Mouse (Mus musculus): ENCODE data around the gene Rnf186.
"Not testable (repeated sequence)": the region's sequence is repeated elsewhere in the genome, so short reads cannot be mapped to it uniquely, and the experiment has no call there.

The Rnf186 gene

DNA sequence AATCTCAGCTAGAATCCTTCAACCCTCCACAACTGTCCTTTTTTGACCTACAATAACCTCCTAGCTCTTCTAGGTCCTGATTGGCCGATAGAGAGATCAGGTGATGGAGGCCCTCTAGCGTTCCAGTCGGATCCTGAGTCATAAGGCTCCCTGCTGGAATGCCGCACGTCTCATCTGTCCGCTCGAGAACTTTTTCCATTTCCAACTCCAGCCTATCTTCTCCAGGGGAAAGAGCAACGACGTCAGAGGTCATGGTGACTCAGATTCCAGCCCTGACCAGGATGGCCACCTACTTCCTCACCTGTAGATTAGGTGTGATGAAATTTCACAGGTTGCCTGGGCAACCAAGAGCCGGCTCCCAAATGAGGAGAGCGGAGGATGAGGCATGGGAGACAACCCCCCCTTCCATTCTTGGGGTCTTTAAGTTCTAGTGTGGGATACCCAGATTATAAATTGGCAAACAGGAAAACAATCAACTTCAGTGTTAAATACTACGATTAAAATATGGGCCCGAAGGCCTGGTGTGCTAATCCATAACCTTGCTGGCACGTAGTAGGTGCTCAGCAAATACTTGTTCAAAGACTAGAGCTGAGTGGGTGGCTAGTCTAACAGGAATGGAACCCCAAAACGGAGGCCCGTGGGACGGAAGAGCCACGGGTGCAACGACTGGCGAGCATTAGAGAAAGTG, 5.4 kb downstream of the Rnf186 start:
- peak; percentile 82 to 92 for DNase-seq

DNA sequence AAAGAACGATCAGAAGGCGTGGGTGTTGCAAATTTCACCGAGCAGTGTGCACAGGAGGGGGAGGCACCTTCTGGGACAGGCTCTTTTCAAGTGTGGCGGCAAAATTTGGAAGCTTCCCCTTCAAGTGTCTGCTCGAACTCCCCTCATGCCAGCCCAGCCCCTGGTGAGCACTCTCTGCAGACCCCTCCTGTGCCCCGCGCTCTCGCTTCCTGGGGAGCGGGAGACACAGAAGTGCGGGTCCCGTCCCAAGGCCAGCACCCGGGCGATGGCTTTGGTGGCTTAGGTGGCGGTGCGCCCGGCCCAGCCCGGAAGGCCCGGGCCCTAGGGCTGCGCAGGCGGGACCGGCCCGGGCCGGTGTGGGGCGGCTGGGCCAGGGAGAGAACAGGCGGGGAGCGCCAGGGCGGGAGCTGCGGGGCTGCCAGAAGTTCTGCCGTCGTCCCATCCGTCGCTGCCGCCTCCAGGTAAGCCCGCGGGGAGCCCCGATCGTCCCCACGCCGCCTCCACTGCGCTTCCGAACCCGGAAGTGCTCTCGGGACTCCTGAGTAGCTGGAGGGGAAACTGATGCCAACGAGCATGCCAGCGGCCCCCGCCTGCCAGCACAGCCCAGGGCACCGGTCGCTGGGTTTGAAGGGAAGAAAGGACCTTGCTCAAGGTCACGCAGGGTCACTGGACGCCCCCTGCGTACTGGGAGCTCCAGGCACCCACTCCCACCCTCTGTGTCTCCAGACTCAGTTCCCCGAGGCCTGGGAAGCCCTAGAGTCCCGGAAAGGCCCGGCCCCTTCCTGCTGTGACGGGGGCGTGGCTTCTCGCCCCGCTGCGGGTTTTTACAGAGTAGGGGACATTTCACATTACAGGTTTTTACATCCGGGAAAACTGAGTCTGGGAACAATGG, 6.2 kb downstream of the Rnf186 start, which contains the start of gene Tmco4:
Gene Tmco4 (plus strand): TSS at position 62 of the 892 bp plus-strand sequence.
- DNase-seq, result peak; percentile 84 to 92

DNA sequence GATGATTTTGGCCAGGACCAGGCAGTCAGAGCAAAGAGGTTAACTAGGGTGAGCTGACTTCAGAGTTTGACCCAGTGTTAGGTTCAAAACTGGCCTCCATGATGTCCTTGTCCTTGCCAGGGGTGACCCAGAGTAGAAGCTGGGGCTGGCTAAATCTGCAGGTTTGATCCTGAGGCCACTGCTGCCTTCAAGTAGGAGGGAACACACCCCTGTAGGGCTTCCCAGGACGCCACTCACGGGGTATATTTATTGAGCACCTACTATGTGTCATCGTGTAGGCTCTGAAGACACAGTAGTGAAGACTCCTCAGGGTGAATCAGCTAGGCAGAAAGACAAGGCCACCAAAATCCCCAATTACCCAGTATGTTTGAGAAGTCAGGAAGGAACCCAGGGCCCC, 6.8 kb downstream of the Rnf186 start:
- DNase-seq, result peak in 1 of 2 experiments; percentile 22

DNA sequence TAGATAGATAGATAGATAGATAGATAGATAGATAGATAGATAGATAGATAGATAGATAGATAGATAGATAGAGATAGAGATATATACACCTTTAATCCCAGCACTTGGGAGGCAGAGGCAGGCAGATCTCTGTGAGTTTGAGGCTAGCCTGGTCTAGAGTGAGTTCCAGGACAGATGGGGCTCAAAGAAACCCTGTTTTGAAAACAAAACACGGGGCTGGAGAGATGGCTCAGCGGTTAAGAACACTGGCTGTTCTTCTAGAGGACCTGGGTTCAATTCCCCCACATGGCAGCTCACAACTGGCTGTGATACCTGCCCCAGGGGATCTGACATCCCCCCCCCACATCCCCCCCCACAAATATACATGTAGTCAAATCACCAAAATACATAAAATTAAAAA, 7.6 kb downstream of the Rnf186 start:
- not testable (repeated sequence) for DNase-seq

DNA sequence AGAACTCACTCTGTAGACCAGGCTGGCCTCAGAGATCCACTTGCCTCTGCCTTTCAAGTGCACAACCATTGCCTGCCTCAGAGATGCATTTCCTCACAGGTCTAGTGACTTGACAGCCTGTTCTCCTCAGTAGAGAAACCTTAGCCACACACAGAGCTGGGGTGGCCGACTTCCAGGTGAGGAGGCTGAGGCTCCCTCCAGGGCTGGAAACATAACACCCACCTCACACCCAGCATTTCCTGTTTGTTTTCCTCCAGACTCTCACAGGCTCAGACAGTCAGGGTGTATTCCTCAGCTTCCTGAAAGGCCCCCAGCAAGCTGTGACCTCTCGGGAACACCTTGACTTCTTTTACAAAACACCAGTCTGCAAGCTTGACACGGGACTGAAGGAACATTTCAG, 8.3 kb downstream of the Rnf186 start:
- DNase-seq, result peak; percentile 25 to 58

DNA sequence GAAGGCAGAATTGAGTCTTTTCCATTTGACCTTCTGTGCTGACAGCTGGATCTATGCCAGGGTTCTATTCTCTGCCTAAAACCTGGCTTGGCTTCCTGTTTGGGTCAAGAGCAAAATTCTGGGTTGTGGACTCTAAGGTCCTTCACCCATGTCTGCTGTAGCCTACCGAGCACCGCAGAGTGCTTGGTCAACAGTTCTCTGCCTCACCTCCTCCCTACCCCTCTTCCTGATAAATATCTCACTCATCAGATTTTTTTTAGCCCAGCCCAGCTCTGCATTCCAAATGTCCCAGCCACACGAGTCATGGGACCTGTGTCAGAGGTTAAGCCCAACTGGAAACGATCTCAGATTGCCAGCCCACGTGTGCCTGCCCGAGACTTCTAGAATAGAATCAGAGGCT, 9.1 kb downstream of the Rnf186 start:
- peak; percentile 77 to 90 for DNase-seq

DNA sequence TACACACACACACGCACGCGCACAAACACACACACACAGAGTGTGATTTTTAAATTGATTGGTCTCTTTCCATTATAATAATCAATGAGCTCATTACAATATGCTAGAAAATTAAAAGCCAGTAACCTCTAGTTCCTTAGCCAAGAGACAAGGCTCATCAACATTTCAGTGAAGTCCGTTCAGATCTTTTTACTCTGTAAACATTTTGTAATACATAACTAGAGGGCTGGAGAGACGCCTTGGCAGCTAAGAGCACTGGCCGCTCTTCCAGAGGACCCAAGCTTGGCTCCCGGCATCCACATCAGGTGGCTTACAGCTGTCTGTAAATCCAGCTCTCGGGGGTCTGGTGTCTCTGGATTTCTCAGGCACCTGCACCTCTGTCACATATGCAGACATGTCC, 13.1 kb downstream of the Rnf186 start:
- DNase-seq, result no peak

DNA sequence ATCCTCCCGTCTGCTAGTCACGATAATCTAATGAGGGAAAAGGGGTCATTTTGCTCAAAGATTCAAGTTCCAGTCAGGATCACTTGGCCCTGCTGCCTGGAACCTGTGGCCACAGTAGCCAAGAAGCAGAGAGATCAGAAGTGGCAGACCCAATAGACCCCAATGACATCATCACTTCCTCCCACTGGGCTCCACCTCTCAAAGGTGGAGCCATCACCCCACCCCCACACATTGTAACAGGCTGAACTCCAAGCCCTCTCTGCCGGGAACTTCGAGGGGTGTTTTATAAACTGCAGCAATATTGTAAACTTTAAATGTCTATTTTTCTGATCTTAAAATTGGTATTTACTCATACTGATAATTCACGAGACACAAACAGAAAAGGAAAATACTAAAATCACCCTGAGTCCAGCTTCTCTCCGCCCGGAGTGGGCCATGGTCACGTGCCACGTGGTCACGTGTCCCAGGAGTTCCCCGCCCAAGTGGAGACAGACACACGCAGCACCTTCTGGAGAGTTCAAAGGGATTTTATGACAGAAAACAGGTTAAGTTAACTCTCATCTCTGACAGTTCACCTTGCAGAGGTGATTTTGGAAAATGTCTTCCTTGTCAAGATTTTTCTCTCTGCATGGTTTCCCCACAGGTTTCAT, 14.0 kb downstream of the Rnf186 start:
- peak; percentile 36 to 62 for DNase-seq

DNA sequence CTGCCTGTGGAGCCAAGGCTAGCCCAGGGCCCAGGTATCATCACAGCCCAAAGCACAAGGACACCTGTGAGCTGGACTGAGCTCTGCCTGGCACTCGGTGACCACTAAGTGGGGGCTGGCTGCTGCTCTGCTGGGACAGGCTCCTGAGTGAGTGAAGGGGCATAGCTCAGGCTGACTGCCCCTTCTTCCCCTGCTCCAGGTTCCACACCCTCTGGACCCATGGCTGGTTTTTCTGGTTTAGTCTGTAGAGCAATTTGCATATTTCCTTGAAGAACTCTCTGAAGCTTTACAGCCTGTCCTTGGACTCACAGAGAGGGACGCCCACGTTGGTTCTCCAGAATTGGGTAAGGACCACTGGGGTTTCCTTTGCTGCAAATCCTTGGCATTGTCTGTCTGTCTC, 16.5 kb downstream of the Rnf186 start:
- no peak for DNase-seq

DNA sequence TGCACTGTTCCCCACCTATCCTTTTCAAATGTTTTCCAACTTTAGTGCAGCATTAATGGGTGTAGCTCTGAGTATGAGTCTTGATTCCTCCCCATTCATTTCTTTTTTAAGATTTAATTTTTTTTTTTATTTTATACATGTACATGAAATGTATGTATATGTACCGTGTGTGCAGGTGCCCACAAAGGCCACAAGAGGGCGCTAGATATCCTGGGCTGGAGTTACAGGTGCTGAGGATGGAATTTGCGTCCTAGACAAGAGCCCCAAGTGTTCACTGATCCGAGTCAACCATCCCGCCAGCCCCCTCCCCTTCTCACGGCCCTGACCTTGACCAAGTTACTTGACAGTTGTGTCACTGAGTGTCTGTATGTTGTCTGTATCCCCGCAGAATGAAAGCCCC, 17.8 kb downstream of the Rnf186 start:
- no peak for DNase-seq

DNA sequence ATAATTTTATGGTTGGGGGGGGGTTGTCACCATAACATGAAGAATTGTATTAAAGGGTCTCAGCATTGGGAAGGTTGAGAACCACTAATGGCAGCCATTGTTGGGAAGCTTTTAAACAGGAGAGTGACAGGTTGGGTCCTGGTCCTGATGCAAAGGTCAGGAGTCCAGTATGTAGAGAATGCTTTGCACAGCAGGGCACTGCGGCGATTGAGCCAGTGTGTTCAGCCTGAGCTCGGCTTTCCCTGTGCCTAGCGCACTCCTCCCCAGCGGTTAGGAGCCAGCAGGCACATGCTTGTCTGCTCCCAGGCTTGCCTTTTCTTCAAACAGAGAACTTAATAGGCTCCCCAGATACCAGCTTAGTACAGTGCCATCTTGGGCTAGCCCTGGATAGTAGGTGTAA, 19.4 kb downstream of the Rnf186 start:
- no peak for DNase-seq

DNA sequence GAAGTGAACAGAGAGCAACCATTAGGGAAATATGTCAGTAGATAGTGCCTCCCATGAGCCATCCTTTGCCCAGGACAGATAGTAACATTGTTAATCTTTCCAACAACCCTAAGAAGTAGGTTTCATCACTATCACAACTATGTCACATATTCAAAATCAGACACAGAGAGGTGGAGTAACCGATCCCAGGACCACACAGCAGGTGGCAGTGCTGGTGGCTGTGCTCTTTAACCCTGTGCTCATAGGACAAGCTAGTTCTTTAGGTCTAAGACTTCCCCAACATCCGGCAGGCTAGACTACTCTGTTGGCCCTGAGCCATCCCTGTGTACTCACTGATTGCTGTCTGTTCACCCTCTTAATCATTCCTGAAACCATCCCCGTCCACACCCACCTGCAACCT, 27.5 kb downstream of the Rnf186 start:
- no peak for DNase-seq

DNA sequence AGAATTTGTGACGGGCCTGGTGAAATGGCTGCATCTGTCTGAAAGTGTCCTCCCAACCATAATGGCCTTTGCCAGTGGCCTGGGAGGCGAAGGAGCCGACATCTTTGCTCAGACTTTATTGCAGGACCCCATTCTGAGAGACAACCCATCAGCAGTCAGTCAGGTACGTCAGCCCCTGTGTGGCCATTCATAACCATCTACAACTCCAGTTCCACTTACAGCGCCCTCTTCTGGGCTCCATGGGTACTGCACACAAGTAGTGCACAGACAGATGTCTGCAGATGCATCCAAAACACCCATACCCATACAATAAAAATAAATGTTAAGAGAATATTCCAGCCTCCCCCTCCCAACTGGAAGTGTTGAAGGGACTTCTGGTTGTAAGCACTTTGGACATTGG, 29.5 kb downstream of the Rnf186 start:
- DNase-seq, result peak in 1 of 2 experiments; percentile 36

DNA sequence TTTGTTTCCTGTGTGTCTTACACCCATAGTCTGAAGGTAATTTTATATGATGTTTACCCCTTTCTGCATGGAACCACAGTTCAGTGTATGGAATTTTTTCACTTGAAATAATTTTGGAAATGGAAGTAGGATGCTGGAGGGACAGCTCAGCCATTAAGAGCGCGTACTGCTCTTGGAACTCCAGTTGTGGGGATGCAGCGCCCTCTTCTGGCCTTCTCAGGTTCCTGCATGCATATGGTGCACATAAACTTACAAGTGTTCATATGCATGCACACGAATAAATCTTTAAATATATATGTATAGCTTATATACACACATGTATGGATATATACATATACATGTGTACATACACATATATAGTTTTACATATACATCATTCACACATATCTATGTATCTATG, 30.2 kb downstream of the Rnf186 start:
- DNase-seq, result no peak

DNA sequence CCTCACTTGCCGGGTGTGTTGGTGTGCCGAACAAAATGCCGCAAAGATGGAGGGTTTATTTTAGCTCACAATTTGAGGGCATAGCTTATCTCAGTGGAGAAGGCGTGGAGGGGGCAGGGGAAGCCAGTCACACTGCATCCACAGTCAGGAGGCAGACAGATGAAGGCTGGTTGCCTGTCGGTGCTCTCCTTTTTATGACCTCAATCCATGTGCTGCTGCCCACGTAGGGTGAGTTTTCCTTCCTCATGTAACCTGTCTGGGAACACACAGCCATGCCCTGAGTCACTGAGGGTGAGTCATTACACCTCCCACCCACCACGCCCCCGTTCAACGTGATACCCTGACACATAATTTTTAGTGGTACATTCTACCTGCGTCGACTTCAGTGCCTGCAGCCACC, 31.7 kb downstream of the Rnf186 start:
- no peak for DNase-seq

DNA sequence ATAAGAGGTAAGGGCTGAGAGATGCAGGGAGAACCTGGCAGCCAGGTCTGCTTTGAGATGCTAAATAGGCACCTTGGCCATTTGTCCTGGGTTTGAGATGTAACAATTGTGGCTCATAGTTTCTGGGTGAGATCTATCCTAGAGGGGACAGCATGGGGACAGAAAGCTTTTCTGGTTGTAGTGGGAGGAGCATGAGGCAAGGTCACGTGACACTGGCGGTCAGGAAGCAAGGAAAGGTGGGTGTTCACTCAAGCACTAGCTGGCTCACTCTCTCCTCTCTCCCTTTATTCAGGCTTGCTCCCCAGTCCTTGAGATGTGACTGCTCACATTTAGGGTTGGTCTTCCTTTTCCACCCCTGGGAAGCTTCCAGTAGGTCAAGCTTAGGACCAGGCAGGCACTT, 34.1 kb downstream of the Rnf186 start:
- no peak for DNase-seq

DNA sequence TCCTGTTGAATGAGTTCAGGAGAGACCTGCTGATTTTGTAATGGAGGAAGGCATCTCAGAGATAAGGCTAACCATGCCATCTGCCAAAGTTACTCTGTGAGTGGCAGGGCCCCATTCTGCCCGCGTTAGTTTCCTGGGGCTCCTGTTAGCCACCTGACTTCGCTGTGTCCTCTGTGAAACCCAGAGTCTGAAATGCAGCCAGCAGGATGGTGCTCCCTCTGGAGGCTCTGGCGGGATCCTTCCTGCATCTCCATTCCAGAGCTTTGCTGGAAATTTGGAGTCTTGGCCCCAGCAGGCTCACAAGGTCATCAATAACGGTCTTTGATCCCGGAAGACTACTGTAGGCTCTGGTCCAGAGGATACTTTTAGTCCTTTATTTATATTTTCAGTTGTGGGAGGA, 34.5 kb downstream of the Rnf186 start:
- DNase-seq, result peak; percentile 54 to 61

DNA sequence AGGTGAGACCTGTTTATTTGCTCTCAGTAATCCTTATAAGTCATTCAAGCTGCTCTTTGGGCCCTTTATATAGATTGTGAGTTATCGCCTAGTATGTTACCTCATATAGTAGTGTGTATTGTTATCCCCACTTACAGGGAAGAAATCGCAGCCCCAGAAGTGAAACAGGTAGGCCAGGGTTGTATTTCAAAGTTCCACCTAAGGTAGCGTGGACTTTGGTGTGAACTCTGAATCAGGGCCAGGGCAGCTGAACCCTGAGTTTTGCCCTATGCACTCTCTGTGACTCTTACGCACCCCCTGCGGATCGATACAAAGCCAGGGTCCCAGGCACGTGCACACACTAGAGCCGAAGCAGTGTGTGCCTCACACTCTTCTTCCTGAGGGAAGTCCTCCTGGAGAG, 37.2 kb downstream of the Rnf186 start:
- DNase-seq, result no peak

DNA sequence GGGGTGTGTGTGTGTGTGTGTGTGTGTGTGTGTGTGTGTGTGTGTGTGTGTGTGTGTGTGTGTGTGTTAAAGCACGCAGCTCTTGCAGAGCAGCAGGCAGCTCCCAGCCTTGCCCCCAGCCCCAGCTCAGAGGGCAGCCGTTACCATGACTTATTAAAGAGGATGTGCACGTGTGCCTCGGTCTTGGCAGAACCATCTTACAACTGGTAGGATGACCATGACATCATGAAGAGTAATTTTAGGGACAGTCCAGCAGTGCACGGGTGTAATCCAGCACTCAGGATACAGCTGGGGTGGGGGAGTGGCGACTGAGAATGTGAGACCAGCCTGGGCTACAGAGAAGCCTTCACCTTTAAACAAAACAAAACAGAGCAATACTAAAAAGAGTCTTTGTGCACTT, 38.3 kb downstream of the Rnf186 start:
- no peak for DNase-seq

DNA sequence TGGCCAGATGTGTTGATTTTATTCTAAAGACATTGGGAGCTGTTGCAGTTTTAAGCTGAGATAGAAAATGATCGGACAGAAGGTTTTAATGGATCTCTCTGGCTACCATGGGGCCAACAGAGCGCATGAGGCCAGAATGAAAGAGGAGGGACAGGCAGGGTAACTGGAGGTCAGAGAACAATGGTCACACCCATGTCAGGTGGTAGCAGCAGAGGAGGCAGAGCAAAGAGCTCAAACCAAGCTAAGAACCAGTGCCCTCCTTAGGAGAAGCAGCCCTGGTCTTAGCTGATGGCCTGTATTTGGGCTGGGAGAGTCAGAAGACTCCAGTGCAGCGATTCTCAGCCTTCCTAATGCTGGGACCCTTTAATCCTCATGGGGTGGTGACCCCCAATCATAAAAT, 40.4 kb downstream of the Rnf186 start:
- DNase-seq, result no peak

DNA sequence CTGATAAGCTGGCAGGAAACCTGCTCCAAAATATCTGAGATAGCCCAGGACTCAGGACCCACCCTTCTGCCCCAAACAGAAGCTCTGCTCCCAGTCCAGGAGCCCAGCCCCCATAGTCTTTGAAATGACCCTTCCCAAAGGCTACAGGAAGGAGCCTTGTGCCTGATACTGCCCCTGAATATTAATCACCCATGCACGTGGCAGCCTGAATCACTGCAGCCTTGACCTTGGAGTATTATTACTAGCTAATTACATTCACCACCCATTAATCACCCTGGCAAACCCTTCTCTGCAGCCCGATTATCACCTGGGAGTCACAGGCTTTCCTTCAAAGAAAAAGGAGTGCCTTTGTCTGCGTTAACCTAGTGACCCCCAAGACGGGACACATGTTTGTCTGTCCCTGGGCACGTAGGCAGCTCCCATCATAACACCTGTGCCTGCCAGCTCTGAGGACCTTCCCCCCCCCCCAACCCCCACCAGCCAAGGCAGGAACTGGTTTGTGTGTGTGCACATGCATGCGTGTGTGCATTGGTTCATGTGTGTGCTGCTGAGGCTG, 41.1 kb downstream of the Rnf186 start:
- DNase-seq, result no peak

DNA sequence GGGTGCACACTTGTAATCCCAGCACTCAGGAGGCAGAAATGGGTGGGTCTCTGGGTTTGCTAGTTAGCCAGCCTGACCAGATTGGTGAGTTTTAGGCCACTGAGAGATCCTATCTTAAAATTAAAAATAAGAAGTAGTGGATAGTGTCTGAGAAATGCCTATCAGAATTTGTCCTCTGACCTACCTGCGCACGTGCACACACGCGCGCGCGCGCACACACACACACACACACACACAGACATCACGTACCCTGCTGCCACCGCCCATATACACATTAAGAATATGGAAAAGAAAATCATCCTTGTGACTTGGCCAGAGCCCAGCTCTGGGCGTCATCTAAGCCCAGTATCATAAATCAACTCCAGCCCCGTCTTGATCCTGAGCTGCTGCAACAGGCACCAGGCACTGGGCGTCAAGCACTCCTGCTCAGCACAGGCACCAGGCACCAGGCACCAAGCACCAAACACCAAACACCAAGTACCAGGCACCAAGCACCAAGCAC, 44.3 kb downstream of the Rnf186 start:
- no peak for DNase-seq

DNA sequence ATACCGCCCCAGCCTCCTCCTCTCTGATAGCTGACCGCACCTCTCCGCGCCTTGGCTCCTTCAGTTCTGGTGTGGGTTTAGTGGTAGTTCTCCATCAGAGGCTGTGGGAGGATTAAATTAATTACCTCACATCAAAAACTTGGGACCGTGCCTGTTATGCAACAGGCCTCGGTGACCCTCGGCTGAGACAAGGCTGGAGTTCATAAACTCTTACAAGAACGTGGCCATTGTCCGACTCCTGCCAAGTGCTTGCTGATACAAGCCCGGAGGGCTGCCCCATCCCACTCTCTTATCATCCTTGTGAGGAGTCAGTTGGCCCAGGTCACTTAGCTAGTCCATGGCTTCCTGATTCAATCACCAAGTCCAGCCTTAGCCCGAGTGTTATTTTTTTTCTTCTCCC, 46.4 kb downstream of the Rnf186 start:
- peak in 1 of 2 experiments; percentile 45 for DNase-seq
